Mouse (Mus musculus) bone marrow, adult 2 months (tissue): ENCODE data around the gene Zfp423.

ENCODE experiments used
- CTCF ChIP-seq: fragments of 200-500 bp; IDR thresholded peaks from 2 replicates; pipeline ENCODE4 v1.5.1; 2011; ENCODE audit warnings: low read length, control low read depth; ENCODE audit not compliant: control insufficient read depth, insufficient read depth
- POLR2A ChIP-seq: fragments of 200-500 bp; IDR thresholded peaks from 2 replicates; pipeline ENCODE4 v1.6.1; 2011; ENCODE audit warnings: low read depth, mild to moderate bottlenecking, control low read depth, low read length, borderline replicate concordance; ENCODE audit not compliant: control insufficient read depth

DNA sequence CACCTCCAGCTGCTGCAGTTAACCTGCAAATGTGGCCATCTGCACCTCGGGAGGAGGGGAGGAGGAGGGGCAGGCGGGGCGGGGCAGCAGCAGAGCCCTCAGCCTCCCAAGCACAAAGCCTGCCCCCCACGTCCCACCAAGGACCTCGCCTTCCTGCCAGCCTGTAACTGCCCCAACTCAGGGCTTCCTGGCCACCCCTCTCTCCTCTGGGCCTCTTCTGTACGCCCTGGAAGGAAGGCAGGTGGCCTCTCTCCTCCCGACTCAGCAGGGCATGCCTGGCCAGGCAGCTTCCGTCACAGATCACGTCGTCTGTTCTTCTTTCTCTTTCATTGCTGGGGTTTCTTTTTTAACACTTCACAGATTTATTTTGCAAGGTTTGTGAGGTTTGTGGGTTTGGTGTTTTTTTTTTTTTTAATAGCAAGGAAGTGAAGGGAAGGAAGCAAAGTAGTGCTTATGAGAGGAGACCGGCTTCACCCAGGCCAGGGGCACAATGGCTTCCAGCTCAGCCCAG is 251.2 kb downstream of the Zfp423 start:
- no peak for TF ChIP-seq CTCF
- TF ChIP-seq POLR2A: no peak
